Mouse (Mus musculus) layer of hippocampus, postnatal 36 days (tissue): Measurements from ENCODE around the gene Map3k13. TPM values are rescaled to one million over a fixed set of nuclear protein-coding genes. Genes with fewer than 3 reads are reported as not detected.

ENCODE experiments used
- DNase-seq, 2 experiments: peaks; one replicate each; pipeline ENCODE4 v3.0.0; 2022
- total RNA-seq, 2 experiments: library from RNA; stranded (reverse); gene quantifications; 2 replicates each; pipeline ENCODE4 v1.2.3; 2021

The Map3k13 gene
- total RNA-seq, 2 experiments from 2014 or later = 15.3 to 17.3 TPM

GRCm38 (mm10) chr16:21913347-21913746 lies 119.2 kb downstream of the Map3k13 start:
- no peak for DNase-seq

- DNase-seq = no peak
Measured at GRCm38 (mm10) chr16:21916681-21917080, 122.5 kb downstream of the Map3k13 start.

GRCm38 (mm10) chr16:21928471-21928870 lies 134.3 kb downstream of the Map3k13 start:
- no peak for DNase-seq

- DNase-seq = peak; percentile 82 to 86
Measured at GRCm38 (mm10) chr16:21946761-21947715, 152.9 kb downstream of the Map3k13 start, which contains the start of gene Tmem41a. Gene Tmem41a, minus strand, starts transcription at chr16:21947552.

- no peak for DNase-seq
Measured at GRCm38 (mm10) chr16:21955591-21955990, 161.4 kb downstream of the Map3k13 start.

- no peak for DNase-seq
Measured at GRCm38 (mm10) chr16:21965576-21965975, 171.4 kb downstream of the Map3k13 start.

GRCm38 (mm10) chr16:21969874-21970273 lies 175.7 kb downstream of the Map3k13 start:
- DNase-seq = no peak

- no peak for DNase-seq
Measured at GRCm38 (mm10) chr16:21970536-21970935, 176.4 kb downstream of the Map3k13 start.

- no peak for DNase-seq
Measured at GRCm38 (mm10) chr16:21971446-21971845, 177.3 kb downstream of the Map3k13 start.

- no peak for DNase-seq
Measured at GRCm38 (mm10) chr16:21976203-21976602, 182.1 kb downstream of the Map3k13 start.

GRCm38 (mm10) chr16:21977347-21977746 lies 183.2 kb downstream of the Map3k13 start:
- no peak for DNase-seq

Other genes with a start within 250 kb of the Map3k13 start
- gene 2510009E07Rik, start 99.7 kb upstream of the Map3k13 start, total RNA-seq = 10 to 100 TPM; 35.8 to 42.4 TPM
- 1 to 10 TPM; 1.2 to 1.3 TPM for gene Ehhadh, start 6.5 kb upstream of the Map3k13 start, total RNA-seq
- 10 to 100 TPM; 14.8 to 15.9 TPM for gene Tmem41a, start 153.2 kb downstream of the Map3k13 start, total RNA-seq
- under 1 TPM; 0.23 to 0.25 TPM for gene Liph, start 201.3 kb downstream of the Map3k13 start, total RNA-seq
- gene Senp2, start 215.1 kb downstream of the Map3k13 start, total RNA-seq = 10 to 100 TPM; 84.6 to 88.0 TPM